Mouse (Mus musculus) lung, adult 2 months (tissue): ENCODE results near the gene Megf6.

Experiments used
- CTCF ChIP-seq: fragments of 200-500 bp; IDR thresholded peaks from 2 replicates; pipeline ENCODE4 v1.5.1; 2011; ENCODE audit warnings: mild to moderate bottlenecking, low read length, control low read depth; ENCODE audit not compliant: insufficient read depth
- POLR2A ChIP-seq: fragments of 200-500 bp; IDR thresholded peaks from 2 replicates; pipeline ENCODE4 v1.6.1; 2011; ENCODE audit warnings: low read depth, mild to moderate bottlenecking, control low read depth, low read length, borderline replicate concordance; ENCODE audit errors: extremely low read depth

DNA sequence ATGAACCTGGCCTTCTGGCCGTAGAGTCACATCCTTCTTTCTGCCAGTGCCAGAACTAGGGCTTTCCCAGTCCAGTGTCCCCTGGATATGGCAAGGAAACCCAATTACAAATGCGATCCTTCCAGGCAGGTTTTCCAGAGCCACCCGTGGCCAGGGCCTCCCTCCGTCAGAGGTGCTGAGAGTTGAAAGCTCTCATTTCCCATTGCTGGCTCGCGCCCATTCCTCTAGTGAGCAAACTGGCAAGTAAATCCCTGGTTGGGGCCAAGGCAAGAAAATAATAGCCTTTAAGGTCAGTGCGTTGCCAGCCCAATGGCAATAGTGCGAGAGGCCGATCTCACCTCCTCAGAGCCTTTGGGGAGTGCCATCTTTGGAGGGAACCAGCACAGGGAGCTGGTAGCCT is 59.0 kb downstream of the Megf6 start:
- TF ChIP-seq CTCF (no peak), POLR2A (no peak)
